Mouse (Mus musculus) MEL (cell line): ENCODE results near the gene Rpa1.

Experiments used
- BHLHE40 ChIP-seq: IDR thresholded peaks from 2 replicates; pipeline ENCODE4 v1.6.1; 2012; ENCODE audit warnings: low read depth, mild to moderate bottlenecking, inconsistent platforms, low read length, improper control_type of control experiment, borderline replicate concordance
- CTCF ChIP-seq, 3 experiments: IDR thresholded peaks in 2 of 3; conservative IDR thresholded peaks in 1 of 3; 2 replicates each; pipeline ENCODE4 v1.5.1; 2011 to 2012; ENCODE audit warnings: low read length in 3 of 3, low read depth in 2 of 3, mild to moderate bottlenecking in 2 of 3, improper control_type of control experiment in 1 of 3, inconsistent platforms in 1 of 3, mixed read lengths in 1 of 3, moderate library complexity in 1 of 3; ENCODE audit not compliant: control insufficient read depth in 1 of 3, insufficient read depth in 1 of 3, poor library complexity in 1 of 3, severe bottlenecking in 1 of 3
- E2F4 ChIP-seq: IDR thresholded peaks from 2 replicates; pipeline ENCODE4 v1.6.1; 2011; ENCODE audit warnings: low read depth, low read length, improper control_type of control experiment, borderline replicate concordance
- EP300 ChIP-seq, 2 experiments: IDR thresholded peaks; 2 replicates each; pipeline ENCODE4 v1.6.1; 2011; ENCODE audit warnings: improper control_type of control experiment in 2 of 2, low read length in 2 of 2, low read depth in 1 of 2, mild to moderate bottlenecking in 1 of 2
- POLR2A ChIP-seq, 2 experiments: IDR thresholded peaks; 2 replicates each; pipeline ENCODE4 v1.6.1; 2011 to 2012; ENCODE audit warnings: low read length in 2 of 2, mild to moderate bottlenecking in 2 of 2, control low read depth in 1 of 2, improper control_type of control experiment in 1 of 2, low read depth in 1 of 2, moderate library complexity in 1 of 2; ENCODE audit not compliant: control insufficient read depth in 1 of 2, insufficient read depth in 1 of 2, poor library complexity in 1 of 2
- POLR2AphosphoS2 ChIP-seq: IDR thresholded peaks from 2 replicates; pipeline ENCODE4 v1.6.1; 2011; ENCODE audit warnings: low read length, improper control_type of control experiment
- POLR2AphosphoS5 ChIP-seq: IDR thresholded peaks from 2 replicates; pipeline ENCODE4 v1.6.1; 2012; ENCODE audit warnings: low read depth, borderline replicate concordance, mild to moderate bottlenecking, inconsistent platforms, low read length, moderate library complexity, mixed read lengths
- SIN3A ChIP-seq: IDR thresholded peaks from 2 replicates; pipeline ENCODE4 v1.6.1; 2012; ENCODE audit warnings: low read length, improper control_type of control experiment, inconsistent platforms
- TAL1 ChIP-seq: IDR thresholded peaks from 2 replicates; pipeline ENCODE4 v1.6.1; 2012; ENCODE audit warnings: mild to moderate bottlenecking, inconsistent platforms, low read length, moderate library complexity, mixed read lengths
- ZMIZ1 ChIP-seq: IDR thresholded peaks from 2 replicates; pipeline ENCODE4 v1.6.1; 2012; ENCODE audit warnings: low read depth, mild to moderate bottlenecking, inconsistent platforms, low read length, improper control_type of control experiment, moderate library complexity

- TF ChIP-seq POLR2A (IDR thresholded peaks at IDR 0.05; ENCODE audit: control insufficient read depth in 1 of 2, insufficient read depth in 1 of 2, low read depth in 1 of 2, low read length in 2 of 2, poor library complexity in 1 of 2): no peak
- TF ChIP-seq CTCF (IDR thresholded peaks at IDR 0.05 in 2 of 3, conservative IDR thresholded peaks at IDR 0.05 in 1 of 3; ENCODE audit: control insufficient read depth in 1 of 3, insufficient read depth in 1 of 3, low read depth in 2 of 3, low read length in 3 of 3, poor library complexity in 1 of 3, severe bottlenecking in 1 of 3): peak; percentile 39 to 55 (median 49)
- peak; percentile 38; the same call in 1 of the 2 replicates for TF ChIP-seq BHLHE40
- no peak for TF ChIP-seq POLR2AphosphoS2
- TF ChIP-seq SIN3A: peak; percentile 75
- no peak for TF ChIP-seq E2F4
- TF ChIP-seq TAL1: peak; percentile 90
- TF ChIP-seq POLR2AphosphoS5: no peak
- no peak for TF ChIP-seq ZMIZ1
- peak; percentile 71 to 80 for TF ChIP-seq EP300 (IDR thresholded peaks at IDR 0.05; ENCODE audit: low read depth in 1 of 2, low read length in 2 of 2)
These were observed 24.8 kb downstream of the Rpa1 start for GRCm38 (mm10) chr11:75323326-75323737.
